Mouse (Mus musculus) ES-E14 (cell line): ENCODE measurements around the gene Sbk2.

ENCODE experiments used
- CHD2 ChIP-seq: IDR thresholded peaks from 2 replicates; pipeline ENCODE4 v1.6.1; 2014; ENCODE audit warnings: mild to moderate bottlenecking, low read depth, low read length, inconsistent platforms
- HCFC1 ChIP-seq: IDR thresholded peaks from 2 replicates; pipeline ENCODE4 v1.6.1; 2012; ENCODE audit warnings: low read length, inconsistent platforms, borderline replicate concordance; ENCODE audit not compliant: insufficient read depth
- ZNF384 ChIP-seq: IDR thresholded peaks from 2 replicates; pipeline ENCODE4 v1.6.1; 2012; ENCODE audit warnings: low read depth, low read length, inconsistent platforms

DNA sequence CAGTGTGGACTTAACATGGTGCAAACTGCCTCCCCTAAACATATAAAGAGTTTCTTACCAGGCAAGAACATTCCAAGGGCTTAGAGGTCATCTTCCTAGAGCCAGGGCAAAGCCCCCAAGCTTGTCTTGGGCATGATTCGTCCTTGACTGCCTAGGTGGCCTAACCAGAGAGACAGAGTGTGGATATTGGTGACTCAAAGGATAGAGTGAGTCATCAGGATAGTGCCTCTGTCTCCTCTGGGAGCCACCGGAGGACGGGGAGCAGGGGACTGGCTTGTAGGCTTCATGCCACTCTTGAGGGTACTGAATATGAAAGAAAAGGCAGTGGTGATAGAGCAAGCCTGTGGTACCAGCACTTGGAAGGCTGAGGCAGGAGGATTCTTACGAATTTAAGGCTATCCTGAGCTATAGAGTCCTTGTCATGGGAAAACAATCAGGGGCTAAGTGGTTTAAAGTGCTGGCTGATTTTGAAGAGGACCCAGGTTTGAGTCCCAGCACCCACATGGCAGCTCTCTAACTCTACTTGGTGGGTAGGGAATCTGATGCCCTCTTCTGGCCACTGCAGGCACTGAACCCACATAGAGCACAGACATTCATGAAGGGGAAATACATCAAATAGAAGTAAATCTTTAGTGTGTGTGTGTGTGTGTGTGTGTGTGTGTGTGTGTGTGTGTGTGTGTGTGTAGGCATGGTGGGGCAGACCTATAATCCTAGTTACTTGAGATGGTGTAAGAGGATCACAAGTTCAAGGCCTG lies 29.9 kb downstream of the Sbk2 start:
- TF ChIP-seq ZNF384 (no peak), HCFC1 (no peak), CHD2 (no peak)
